Mouse (Mus musculus) thymus, postnatal 0 days (tissue): ENCODE data around the gene Fastkd1. TPM values are rescaled to one million over a fixed set of nuclear protein-coding genes. Genes with fewer than 3 reads are reported as not detected.
"Not testable (repeated sequence)": the region's sequence is repeated elsewhere in the genome, so short reads cannot be mapped to it uniquely, and the experiment has no call there.

ENCODE experiments used
- DNase-seq: peaks from one replicate; pipeline ENCODE4 v3.0.0-alpha.2; 2015; ENCODE audit warnings: low spot score
- polyA plus RNA-seq: library from polyadenylated mRNA; unstranded; fragments of >200 nt; fragmentation: Nextera tagmentation; extraction: Ambion mirVana; gene quantifications from 2 replicates; pipeline ENCODE4 v1.2.1, GENCODE M21; 2015

Gene Fastkd1
- 7.0 and 7.7 TPM in 2 replicates for polyA plus RNA-seq

- DNase-seq = peak; percentile 87
Observed at GRCm38 (mm10) chr2:69712981-69713625, at the start of gene Fastkd1. Gene Fastkd1 (minus strand): TSS chr2:69713516.

DNA sequence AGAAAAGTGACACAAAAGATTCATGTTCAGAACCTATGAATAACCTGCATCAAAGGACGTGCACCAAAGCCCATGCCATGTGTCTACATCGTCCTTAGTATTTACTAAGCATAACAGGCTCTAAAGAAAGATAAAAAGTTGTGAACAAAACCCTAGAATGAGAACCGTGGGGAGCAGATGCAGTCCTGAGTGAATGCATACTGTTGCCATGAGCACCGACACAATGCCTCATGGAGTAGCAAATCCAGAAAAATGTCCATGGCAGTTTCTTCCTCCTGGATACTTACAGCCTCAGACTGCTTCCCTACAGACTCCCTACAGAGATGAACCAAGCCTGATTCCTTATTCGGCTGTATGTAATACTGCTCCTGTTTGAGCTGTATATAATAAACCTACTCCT is 47.7 kb upstream of the Fastkd1 start:
- DNase-seq = no peak

- no peak for DNase-seq
Observed at GRCm38 (mm10) chr2:69745091-69745490, 31.8 kb upstream of the Fastkd1 start.

DNA sequence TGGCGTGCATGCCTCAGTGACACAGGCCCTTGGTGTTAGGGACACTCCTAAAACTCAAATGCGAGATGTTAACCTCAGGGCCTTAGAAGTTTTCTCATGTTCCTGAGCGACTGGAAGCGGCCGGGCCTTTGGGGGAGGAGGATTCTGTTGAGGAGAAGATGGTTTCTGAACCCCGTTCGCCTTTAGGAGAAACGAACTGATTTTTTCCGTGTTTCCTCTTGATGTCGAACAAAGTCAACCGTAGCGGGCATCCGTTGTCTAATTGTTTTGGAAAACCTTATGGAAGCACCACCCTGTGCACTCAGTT is 10.2 kb upstream of the Fastkd1 start:
- peak; percentile 14 for DNase-seq

DNA sequence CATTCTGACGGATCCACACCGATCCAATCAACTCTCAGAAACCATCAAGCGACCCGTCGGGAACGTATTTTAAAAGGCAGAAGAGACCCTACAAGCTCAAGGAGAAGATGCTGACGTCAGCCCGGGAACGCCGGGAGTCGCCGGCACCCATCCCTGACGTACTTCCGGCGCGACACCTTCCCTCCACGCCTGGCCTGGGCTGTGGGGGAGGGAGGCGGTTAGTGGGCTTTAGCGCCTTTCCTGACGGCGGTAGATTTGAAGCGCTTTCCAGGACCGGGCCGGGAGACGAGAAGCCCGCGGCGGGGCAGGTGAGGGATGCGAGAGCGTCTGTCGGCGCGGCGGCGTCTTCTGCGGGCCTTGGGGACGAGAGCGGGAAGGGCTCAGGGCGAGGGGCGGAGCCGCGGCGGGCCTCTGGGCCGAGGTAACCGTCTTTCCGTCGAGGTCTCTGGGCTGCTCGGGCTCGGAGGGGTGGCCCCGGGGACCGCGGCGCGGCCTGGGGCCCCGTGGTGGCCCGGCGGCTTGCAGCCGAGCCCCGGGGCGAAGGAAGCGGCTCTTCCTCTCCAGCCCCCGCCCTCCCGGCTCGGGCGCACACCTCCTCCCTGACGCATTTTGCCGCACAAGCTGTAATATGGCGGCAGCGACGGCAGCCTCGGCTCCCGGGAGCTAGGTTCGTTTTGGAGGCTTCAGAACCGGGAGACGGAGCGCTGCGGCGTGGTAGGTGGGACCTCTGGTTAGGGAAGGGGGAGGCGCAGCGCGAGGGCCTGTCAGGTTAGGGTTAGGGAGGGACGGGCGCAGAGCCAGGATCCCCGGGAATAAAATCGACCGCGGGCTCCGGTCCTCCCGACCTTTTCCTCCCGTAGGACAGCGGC is 9.6 kb upstream of the Fastkd1 start:
- DNase-seq = peak; percentile 92

DNA sequence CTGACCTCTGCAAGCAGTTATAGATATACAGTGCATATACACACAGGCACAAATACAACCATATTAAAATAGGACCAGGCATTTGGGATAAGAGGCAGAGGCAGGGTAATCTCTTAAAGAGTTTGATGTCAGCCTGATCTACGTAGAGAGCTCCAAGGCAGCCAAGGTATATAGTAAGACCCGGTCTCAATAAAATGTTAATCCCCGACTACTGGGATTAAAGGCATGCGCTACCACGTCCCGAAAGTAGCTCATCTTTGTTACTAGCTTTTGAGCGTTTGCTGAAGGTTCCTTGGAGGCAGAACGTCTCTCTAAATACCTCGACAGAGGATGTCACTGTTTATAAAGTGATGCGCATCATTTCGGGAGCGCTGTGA is 8.9 kb upstream of the Fastkd1 start, which contains the start of gene Ppig:
Gene Ppig (plus strand): TSS at position 273 of the 377 bp plus-strand sequence.
- DNase-seq = no peak

DNA sequence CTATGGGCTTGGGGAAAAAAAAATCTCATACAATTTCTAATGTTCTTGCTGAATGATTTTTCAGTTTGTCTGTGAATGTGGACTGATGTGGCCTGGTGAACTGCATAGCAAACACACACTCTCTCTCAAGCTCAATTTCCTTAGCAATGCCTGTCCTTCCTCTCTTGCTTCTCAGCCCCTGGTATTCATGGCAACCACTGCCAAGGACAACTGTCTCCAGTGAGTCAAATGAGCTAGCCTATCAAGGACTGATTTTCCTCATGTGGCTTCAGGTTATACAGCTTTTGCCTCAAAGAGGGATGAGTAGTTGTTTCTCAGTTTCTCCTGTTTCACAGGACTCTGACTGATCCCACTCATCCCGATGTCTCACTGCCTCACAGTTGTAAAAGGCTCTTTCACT is 5.8 kb upstream of the Fastkd1 start:
- DNase-seq = no peak

DNA sequence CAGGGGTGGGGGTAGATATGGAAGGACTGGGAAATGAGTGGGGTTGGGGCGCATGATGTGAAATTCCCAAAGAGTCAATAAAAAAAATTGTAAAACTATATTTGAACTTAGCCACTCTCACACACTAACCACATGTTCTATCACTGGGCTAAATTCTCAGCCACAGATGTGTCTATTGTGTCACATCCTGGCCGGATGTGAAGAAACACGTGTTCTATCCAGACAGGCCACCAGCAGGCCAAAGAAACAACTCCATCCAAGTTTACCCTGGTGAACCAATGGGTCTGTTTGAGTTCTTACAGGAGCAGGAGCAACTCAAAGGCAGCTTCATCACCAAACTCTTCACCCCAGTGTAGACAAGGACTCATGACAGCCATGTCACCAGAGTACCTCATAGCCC is 3.2 kb upstream of the Fastkd1 start:
- no peak for DNase-seq

- DNase-seq = no peak
Observed at GRCm38 (mm10) chr2:69714126-69714525, 810 bp upstream of the Fastkd1 start.

DNA sequence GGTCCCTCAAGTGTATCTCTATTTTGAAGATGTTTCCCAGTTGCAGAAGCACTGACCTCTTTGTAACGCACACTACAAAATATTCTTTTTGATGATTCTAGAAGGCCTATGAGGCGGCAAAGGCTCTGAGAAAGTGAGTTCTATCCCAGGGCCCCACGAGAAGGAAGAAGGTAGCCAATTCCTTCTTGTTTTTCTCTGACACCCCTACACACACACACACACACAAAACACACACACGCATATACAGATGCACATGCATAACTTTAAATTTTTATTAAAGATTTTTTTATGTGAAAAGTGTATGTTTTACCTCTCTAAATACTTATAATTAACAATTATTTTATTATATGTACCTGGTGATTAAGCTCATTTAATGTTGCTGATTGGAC is 304 bp upstream of the Fastkd1 start:
- DNase-seq = no peak

DNA sequence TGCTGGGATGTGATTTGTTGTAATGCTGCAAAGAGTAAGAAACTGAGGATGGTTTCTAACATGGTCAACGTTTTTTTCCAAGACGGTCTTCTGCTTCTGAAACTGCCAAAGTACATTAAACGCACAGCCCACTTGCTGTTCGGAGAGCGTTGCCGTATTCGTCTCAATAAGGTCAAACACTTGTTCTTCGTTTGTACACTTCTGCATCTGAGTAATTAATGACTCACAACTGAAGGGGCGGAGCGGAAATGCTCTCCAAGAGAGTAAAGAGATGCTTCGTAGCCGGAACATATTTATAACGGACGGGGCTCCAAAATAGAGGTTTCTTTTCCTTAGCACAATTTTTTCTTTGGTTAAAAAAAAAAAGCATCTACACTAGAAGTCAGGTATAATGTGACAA is 1.1 kb downstream of the Fastkd1 start:
- DNase-seq = no peak

GRCm38 (mm10) chr2:69700446-69700845 is 12.9 kb downstream of the Fastkd1 start:
- DNase-seq = no peak

- DNase-seq = no peak
Observed at GRCm38 (mm10) chr2:69693501-69693900, 19.8 kb downstream of the Fastkd1 start.

DNA sequence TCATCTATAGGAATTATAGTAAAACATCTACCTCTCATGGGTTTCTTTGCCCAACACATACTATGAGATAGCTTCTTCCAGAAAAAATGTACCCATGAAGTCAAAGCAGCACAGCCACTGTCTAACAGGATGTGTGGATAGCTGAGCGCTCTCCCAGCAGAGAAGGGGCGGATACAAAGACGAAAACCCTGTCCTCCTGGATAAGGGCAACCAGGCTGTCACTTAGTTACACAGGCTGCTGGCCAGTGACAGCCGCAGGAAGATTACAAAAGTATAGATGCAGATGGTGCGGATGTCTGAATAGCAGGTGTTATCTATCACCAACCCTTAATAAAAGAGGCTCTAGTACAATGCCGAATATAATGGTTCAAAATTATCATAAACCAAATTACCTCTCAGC is 22.5 kb downstream of the Fastkd1 start:
- no peak for DNase-seq

GRCm38 (mm10) chr2:69690214-69690613 is 23.1 kb downstream of the Fastkd1 start:
- DNase-seq = no peak

GRCm38 (mm10) chr2:69684488-69684887 is 28.8 kb downstream of the Fastkd1 start:
- DNase-seq = no peak

DNA sequence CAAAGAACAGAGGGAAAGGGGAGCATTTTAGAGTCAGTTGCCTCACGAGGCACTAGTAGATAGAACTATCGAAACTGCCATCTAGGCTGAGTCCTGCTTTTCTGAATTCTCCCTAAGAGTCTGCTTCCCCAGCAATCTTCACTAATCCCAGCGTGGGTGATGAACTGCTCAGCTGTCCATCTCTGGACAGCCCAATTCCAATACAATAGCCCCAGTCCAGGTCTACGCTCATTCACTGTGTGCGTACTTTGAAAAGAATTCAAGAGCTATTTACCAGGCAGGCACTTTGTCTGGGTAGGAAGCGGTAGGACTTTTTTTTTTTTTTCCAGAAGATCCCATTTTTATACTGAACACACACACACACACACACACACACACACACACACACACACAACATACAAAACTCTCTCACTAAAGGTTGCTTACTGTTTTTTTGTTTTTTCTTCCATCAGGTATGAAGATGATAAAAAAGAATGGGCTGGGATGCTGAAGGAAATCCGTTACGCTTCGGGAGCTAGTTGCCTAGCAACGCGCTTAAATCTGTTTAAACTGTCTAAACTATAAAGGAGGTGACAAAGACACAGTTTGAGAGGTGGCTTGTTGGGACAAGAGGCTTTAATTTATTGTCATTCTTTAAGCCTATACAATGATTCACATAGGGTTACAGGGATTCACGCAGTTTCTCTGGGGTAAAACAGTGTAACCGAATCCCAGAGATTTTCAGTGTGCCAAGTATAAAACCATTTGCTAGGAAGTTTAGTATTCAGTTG is 30.1 kb downstream of the Fastkd1 start:
- DNase-seq = no peak

DNA sequence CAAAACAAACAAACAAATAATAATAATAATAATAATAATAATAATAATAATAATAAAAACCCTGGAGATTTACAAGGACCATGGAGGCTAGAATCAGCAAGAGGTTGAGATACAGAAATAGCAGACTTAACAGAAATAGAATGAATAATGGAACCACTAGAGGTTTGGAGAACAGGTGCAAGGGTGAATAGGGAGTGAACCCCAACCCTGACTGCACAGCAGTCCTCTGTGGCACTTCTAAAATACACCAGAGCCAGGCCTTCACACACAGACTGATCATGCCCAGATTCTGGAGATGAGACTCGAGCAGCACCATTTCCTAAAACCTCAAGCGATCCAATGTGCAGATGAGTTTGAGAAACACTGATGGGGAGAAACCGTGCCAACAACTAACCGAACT is 31.4 kb downstream of the Fastkd1 start:
- no peak for DNase-seq

DNA sequence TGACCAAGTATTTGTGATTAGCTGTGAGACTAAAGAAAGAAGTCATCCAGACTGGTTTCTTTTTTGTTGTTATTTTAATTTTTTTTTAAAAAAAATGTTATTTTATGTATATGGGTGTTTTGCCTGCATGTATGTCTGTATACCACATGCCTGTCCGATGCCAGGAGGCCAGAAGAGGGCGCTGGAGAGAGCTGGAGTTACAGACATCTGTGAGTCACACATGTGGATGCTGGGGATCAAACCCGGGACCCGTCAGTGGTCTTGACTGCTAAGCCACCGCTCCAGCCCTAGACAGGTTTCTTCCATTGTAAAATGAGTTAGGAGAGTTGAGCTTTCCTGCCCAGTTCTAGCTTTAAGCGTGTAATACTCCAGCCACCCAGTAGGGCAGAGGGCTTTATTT is 33.3 kb downstream of the Fastkd1 start:
- peak; percentile 5 for DNase-seq

- DNase-seq = not testable (repeated sequence)
Observed at GRCm38 (mm10) chr2:69677215-69677614, 36.1 kb downstream of the Fastkd1 start.

GRCm38 (mm10) chr2:69676713-69677112 is 36.6 kb downstream of the Fastkd1 start:
- DNase-seq = peak; percentile 4

DNA sequence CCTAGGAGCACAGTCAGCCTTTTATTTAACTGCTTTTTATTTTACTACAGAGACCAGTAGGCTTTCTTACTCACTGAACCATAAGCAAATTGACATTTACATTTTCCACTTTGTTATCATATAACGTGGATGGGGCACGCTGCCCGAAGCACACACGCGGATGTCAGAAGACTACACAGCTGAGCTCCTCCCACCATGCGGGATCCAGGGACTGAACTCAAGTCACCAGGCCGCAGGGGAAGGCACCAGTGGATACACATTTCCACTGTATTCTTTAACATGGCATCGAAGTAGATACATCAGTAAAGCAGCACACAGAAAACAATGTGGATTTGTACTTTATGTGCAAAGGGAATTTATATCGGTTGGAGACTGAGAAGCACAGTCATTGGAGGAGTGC is 38.0 kb downstream of the Fastkd1 start:
- no peak for DNase-seq
